Mouse (Mus musculus) embryo, embryonic 10 days (tissue): Measurements from ENCODE around the gene Adgrb3.

Experiments
- DNase-seq: peaks from one replicate; pipeline ENCODE4 v3.0.0-alpha.2; 2015; ENCODE audit warnings: low spot score

The Adgrb3 gene

GRCm38 (mm10) chr1:25828971-25829920, at the start of gene Adgrb3:
Gene Adgrb3 (minus strand): TSS chr1:25829707.
- DNase-seq: peak; percentile 11

GRCm38 (mm10) chr1:25877526-25877925, 48.0 kb upstream of the Adgrb3 start:
- DNase-seq: no peak

GRCm38 (mm10) chr1:25857473-25857872, 28.0 kb upstream of the Adgrb3 start:
- no peak for DNase-seq

- DNase-seq: no peak
These were observed 25.0 kb upstream of the Adgrb3 start for GRCm38 (mm10) chr1:25854451-25854978.

GRCm38 (mm10) chr1:25832260-25832659, 2.8 kb upstream of the Adgrb3 start:
- DNase-seq: no peak

GRCm38 (mm10) chr1:25831521-25831900, 2.0 kb upstream of the Adgrb3 start:
- DNase-seq: no peak

GRCm38 (mm10) chr1:25830757-25831520, 1.4 kb upstream of the Adgrb3 start:
- peak; percentile 16 for DNase-seq

GRCm38 (mm10) chr1:25829921-25830751, 629 bp upstream of the Adgrb3 start:
- DNase-seq: peak; percentile 83

GRCm38 (mm10) chr1:25828071-25828755, 1.3 kb downstream of the Adgrb3 start:
- no peak for DNase-seq

- no peak for DNase-seq
These were observed 2.1 kb downstream of the Adgrb3 start for GRCm38 (mm10) chr1:25827436-25827835.

GRCm38 (mm10) chr1:25826771-25827170, 2.7 kb downstream of the Adgrb3 start:
- peak; percentile 65 for DNase-seq

- no peak for DNase-seq
These were observed 4.9 kb downstream of the Adgrb3 start for GRCm38 (mm10) chr1:25824626-25825025.

GRCm38 (mm10) chr1:25823961-25824360, 5.5 kb downstream of the Adgrb3 start:
- no peak for DNase-seq

GRCm38 (mm10) chr1:25815491-25815890, 14.0 kb downstream of the Adgrb3 start:
- no peak for DNase-seq

GRCm38 (mm10) chr1:25778784-25779183, 50.7 kb downstream of the Adgrb3 start:
- no peak for DNase-seq

GRCm38 (mm10) chr1:25777459-25777858, 52.0 kb downstream of the Adgrb3 start:
- DNase-seq: no peak

- DNase-seq: no peak
These were observed 53.9 kb downstream of the Adgrb3 start for GRCm38 (mm10) chr1:25775440-25776130.

GRCm38 (mm10) chr1:25768958-25769357, 60.5 kb downstream of the Adgrb3 start:
- no peak for DNase-seq

GRCm38 (mm10) chr1:25755265-25755664, 74.2 kb downstream of the Adgrb3 start:
- DNase-seq: no peak

GRCm38 (mm10) chr1:25754528-25754927, 75.0 kb downstream of the Adgrb3 start:
- no peak for DNase-seq

GRCm38 (mm10) chr1:25745575-25745974, 83.9 kb downstream of the Adgrb3 start:
- DNase-seq: no peak
